Mouse (Mus musculus) hindbrain, embryonic 10.5 days (tissue): Measurements from ENCODE around the gene Zfp652. TPM values are rescaled to one million over a fixed set of nuclear protein-coding genes. Genes with fewer than 3 reads are reported as not detected.
"Not testable (repeated sequence)": the region's sequence is repeated elsewhere in the genome, so short reads cannot be mapped to it uniquely, and the experiment has no call there.

Experiments
- DNase-seq: peaks from one replicate; pipeline ENCODE4 v3.0.0-alpha.2; 2017; ENCODE audit warnings: low spot score
- H3K27ac ChIP-seq: fragments of 300-500 bp; sonication (generic); 2 replicates; pipeline ENCODE4 v1.5.1; 2016; ENCODE audit warnings: mild to moderate bottlenecking, moderate library complexity
- H3K27me3 ChIP-seq: fragments of 300-500 bp; sonication (generic); 2 replicates; pipeline ENCODE4 v1.6.1; 2016; ENCODE audit warnings: mild to moderate bottlenecking; ENCODE audit not compliant: poor library complexity, insufficient read depth, severe bottlenecking
- H3K36me3 ChIP-seq: fragments of 300-500 bp; sonication (generic); 2 replicates; pipeline ENCODE4 v1.6.1; 2016; ENCODE audit warnings: mild to moderate bottlenecking, moderate library complexity
- H3K4me1 ChIP-seq: fragments of 300-500 bp; sonication (generic); replicated peaks from 2 replicates; pipeline ENCODE4 v1.6.1; 2016; ENCODE audit warnings: mild to moderate bottlenecking
- H3K4me3 ChIP-seq: fragments of 300-500 bp; sonication (generic); 2 replicates; pipeline ENCODE4 v1.5.1; 2016; ENCODE audit warnings: mild to moderate bottlenecking, moderate library complexity
- H3K9me3 ChIP-seq: fragments of 300-500 bp; sonication (generic); 2 replicates; pipeline ENCODE4 v1.6.1; 2016; ENCODE audit warnings: mild to moderate bottlenecking, moderate library complexity
- WGBS: fragments of 180-500 bp; shearing (Covaris S2); methylation state at CpG from one replicate; pipeline ENCODE4 v1.1.7; 2016; 5-methylcytosine and 5-hydroxymethylcytosine counted together
- polyA plus RNA-seq: library from polyadenylated mRNA; unstranded; fragments of >200 nt; fragmentation: Nextera tagmentation; extraction: Ambion mirVana; gene quantifications from 2 replicates; pipeline ENCODE4 v1.2.1, GENCODE M21; 2016

The Zfp652 gene
- polyA plus RNA-seq, result 16.7 and 17.2 TPM in 2 replicates

GRCm38 (mm10) chr11:95712563-95713224 lies at the start of gene Zfp652:
Gene Zfp652 (plus strand): TSS chr11:95712673.
- Histone ChIP-seq H3K4me1 (peaks cover 44% of the 10 kb centered on the region), H3K36me3 (no peaks in the 10 kb centered on the region), H3K9me3 (no peaks in the 10 kb centered on the region), H3K27me3 (no peaks in the 10 kb centered on the region), H3K4me3 (peak within 1 kb of the TSS; percentile 97), H3K27ac (peak within 1 kb of the TSS; percentile 98)
- under 1% methylated on average over 85 of the region's 103 CpGs for WGBS
- peak; percentile 90 for DNase-seq

DNA sequence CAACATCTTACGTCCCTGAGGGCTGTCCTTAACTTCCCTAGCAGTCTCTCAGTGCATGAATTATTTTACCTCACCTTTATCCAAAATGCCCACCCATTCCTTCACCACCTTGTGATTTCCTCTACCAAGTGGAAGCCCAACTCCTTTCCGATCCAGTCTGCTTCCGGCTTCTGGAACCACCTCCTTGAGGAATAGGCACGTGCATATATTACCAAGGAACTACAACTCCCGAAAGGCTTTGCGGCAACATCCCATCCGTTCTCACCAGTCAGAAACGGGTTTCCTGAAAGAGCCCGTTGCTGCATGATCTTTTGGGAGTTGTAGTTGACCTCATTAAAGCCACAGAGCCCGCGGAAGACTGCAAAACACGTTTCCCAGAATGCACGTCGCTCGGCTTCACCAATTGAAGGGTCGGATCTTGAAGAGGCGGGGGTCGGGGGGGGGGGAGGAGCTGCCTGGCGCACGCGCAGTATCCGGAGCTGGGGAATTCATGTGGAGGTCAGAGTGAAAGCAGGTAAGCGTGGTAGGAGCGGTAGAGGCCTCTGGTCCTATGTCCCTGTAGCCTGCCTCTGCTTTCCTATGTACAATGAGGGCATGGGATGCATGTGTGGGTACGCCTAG lies 45.8 kb upstream of the Zfp652 start, which contains the start of gene Phb:
Gene Phb, plus strand, starts transcription at position 429 of the 621 bp plus-strand sequence.
- Histone ChIP-seq H3K4me1 (peaks cover 17% of the 10 kb centered on the region), H3K27me3 (no peaks in the 10 kb centered on the region), H3K36me3 (peaks cover 36% of the 10 kb centered on the region), H3K4me3 (peak within 1 kb of the TSS; percentile 84), H3K9me3 (no peaks in the 10 kb centered on the region), H3K27ac (peak within 1 kb of the TSS; percentile 84)
- WGBS, result 2% methylated on average over 25 of the region's 25 CpGs
- peak; percentile 96 for DNase-seq

- Histone ChIP-seq H3K36me3 (peaks cover 41% of the 10 kb centered on the region), H3K9me3 (no peaks in the 10 kb centered on the region), H3K4me1 (peaks cover 17% of the 10 kb centered on the region), H3K27ac (peak overlapping the region; percentile 84), H3K27me3 (no peaks in the 10 kb centered on the region), H3K4me3 (peak overlapping the region; percentile 84)
- DNase-seq, result no peak
- 2% methylated on average over 11 of the region's 11 CpGs for WGBS
Measured at GRCm38 (mm10) chr11:95667177-95667576, 45.3 kb upstream of the Zfp652 start.

DNA sequence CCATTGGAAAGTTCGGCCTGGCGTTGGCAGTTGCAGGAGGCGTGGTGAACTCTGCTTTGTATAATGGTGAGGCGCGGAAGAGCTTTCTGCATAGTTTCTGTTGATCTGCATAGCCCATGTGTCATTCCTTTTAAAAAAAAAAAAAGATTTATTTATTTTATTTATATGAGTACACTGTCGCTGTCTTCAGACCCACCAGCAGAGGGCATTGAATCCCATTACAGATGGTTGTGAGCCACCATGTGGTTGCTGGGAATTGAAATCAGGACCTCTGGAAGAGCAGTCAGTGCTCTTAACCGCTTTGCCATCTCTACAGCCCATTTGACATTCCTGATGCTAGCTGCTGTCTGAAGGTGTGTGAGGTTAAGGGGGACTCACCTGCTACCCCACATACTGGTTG lies 44.4 kb upstream of the Zfp652 start:
- Histone ChIP-seq H3K4me3 (peak overlapping the region; percentile 84), H3K36me3 (peaks cover 50% of the 10 kb centered on the region), H3K4me1 (peaks cover 17% of the 10 kb centered on the region)
- not testable (repeated sequence) for H3K9me3 ChIP-seq, DNase-seq, H3K27me3 ChIP-seq, H3K27ac ChIP-seq
- 90% methylated on average over 7 of the region's 7 CpGs for WGBS

DNA sequence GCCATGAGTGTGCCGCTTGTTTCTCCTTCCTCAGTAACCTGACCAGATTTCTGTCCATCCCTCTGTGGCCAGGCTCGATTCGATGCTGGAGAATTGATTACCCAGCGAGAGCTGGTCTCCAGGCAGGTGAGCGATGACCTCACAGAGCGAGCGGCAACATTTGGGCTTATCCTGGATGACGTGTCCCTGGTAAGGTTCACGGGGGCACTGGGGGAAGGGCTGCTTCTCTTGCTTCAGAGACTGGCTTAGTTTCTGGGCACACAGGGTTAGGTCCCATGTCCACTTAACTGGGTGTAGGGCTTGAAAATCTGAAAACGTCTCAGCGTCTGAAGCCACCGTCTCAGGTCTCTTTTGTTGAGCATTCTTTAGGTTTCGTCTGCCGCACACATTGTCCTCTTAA lies 37.0 kb upstream of the Zfp652 start:
- Histone ChIP-seq H3K4me1 (peaks cover 9% of the 10 kb centered on the region; the same call in 1 of the 2 replicates), H3K36me3 (peaks cover 98% of the 10 kb centered on the region), H3K9me3 (no peaks in the 10 kb centered on the region), H3K27ac (peak overlapping the region; percentile 66; the same call in 1 of the 2 replicates), H3K27me3 (no peaks in the 10 kb centered on the region), H3K4me3 (no peak overlapping the region)
- no peak for DNase-seq
- WGBS, result 92% methylated on average over 14 of the region's 14 CpGs

GRCm38 (mm10) chr11:95676307-95676706 lies 36.2 kb upstream of the Zfp652 start:
- peak overlapping the region; percentile 66; the same call in 1 of the 2 replicates for H3K27ac ChIP-seq
- DNase-seq, result peak; percentile 87
- 25% methylated on average over 6 of the region's 6 CpGs for whole genome bisulfite sequencing
- H3K36me3 ChIP-seq, result peaks cover 98% of the 10 kb centered on the region
- H3K9me3 ChIP-seq, result no peaks in the 10 kb centered on the region
- no peaks in the 10 kb centered on the region for H3K27me3 ChIP-seq
- peaks cover 12% of the 10 kb centered on the region; the same call in 1 of the 2 replicates for H3K4me1 ChIP-seq
- H3K4me3 ChIP-seq, result no peak overlapping the region

DNA sequence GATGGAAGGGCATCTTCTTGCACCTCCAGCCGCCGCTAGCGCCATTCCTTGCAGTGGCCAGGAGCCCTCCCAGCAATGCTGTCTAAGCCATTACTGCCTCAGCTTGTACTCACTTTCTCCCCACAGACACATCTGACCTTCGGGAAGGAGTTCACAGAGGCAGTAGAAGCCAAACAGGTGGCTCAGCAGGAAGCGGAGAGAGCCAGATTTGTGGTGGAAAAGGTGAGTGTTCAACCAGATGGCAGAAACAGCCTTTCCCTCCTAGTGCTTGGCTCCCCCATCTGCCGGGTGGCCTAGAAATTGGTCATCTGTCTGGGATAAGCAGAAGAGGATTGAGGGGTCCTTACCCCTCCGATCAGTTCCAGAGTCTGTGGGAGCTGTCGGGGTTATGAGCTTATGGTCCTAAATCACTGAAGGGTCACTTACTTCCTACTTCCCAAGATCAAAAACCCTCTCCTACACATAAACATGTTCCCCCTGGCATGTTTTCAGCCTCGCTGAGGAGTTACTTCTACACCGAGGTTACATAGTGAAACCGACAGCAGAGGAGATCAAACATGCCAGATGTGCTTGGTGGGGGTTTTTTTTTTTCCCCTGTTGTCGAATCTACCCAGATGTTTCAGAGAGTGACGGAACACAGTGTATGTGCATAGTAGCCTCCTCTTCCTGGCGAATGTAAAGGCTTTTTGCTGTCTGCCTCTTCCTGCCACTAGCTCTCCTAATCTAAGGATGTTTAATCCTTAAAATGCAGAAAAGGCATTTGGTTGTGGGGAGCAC lies 34.4 kb upstream of the Zfp652 start:
- WGBS, result 92% methylated on average over 14 of the region's 14 CpGs
- Histone ChIP-seq H3K27ac (no peak overlapping the region), H3K9me3 (no peaks in the 10 kb centered on the region), H3K27me3 (no peaks in the 10 kb centered on the region), H3K36me3 (peaks cover 98% of the 10 kb centered on the region), H3K4me3 (no peak overlapping the region), H3K4me1 (peaks cover 23% of the 10 kb centered on the region)
- DNase-seq, result no peak

GRCm38 (mm10) chr11:95681995-95682601 lies 30.4 kb upstream of the Zfp652 start:
- H3K4me1 ChIP-seq, result peaks cover 13% of the 10 kb centered on the region
- H3K4me3 ChIP-seq, result no peak overlapping the region
- peak; percentile 20 for DNase-seq
- no peaks in the 10 kb centered on the region for H3K9me3 ChIP-seq
- peak overlapping the region; percentile 36; the same call in 1 of the 2 replicates for H3K27ac ChIP-seq
- 70% methylated on average over 9 of the region's 9 CpGs for WGBS
- no peaks in the 10 kb centered on the region for H3K27me3 ChIP-seq
- peaks cover 59% of the 10 kb centered on the region for H3K36me3 ChIP-seq

- H3K27ac ChIP-seq, result no peak overlapping the region
- peaks cover 13% of the 10 kb centered on the region for H3K4me1 ChIP-seq
- H3K9me3 ChIP-seq, result no peaks in the 10 kb centered on the region
- no peak overlapping the region for H3K4me3 ChIP-seq
- H3K27me3 ChIP-seq, result no peaks in the 10 kb centered on the region
- WGBS, result 85% methylated on average over 3 of the region's 3 CpGs
- DNase-seq, result no peak
- H3K36me3 ChIP-seq, result peaks cover 51% of the 10 kb centered on the region
Measured at GRCm38 (mm10) chr11:95682946-95683345, 29.5 kb upstream of the Zfp652 start.

GRCm38 (mm10) chr11:95686031-95686430 lies 26.4 kb upstream of the Zfp652 start:
- peaks cover 22% of the 10 kb centered on the region for H3K36me3 ChIP-seq
- peak; percentile 76 for DNase-seq
- peaks cover 23% of the 10 kb centered on the region for H3K4me1 ChIP-seq
- no peaks in the 10 kb centered on the region for H3K27me3 ChIP-seq
- WGBS, result 4% methylated on average over 4 of the region's 4 CpGs
- no peak overlapping the region for H3K4me3 ChIP-seq
- H3K27ac ChIP-seq, result no peak overlapping the region
- H3K9me3 ChIP-seq, result no peaks in the 10 kb centered on the region

- WGBS, result 47% methylated on average over 11 of the region's 11 CpGs
- H3K27me3 ChIP-seq, result no peaks in the 10 kb centered on the region
- H3K4me1 ChIP-seq, result peaks cover 12% of the 10 kb centered on the region
- H3K27ac ChIP-seq, result peak overlapping the region; percentile 35; the same call in 1 of the 2 replicates
- peaks cover 10% of the 10 kb centered on the region for H3K36me3 ChIP-seq
- no peak overlapping the region for H3K4me3 ChIP-seq
- no peaks in the 10 kb centered on the region for H3K9me3 ChIP-seq
- peak; percentile 18 for DNase-seq
Measured at GRCm38 (mm10) chr11:95687084-95687656, 25.3 kb upstream of the Zfp652 start.

DNA sequence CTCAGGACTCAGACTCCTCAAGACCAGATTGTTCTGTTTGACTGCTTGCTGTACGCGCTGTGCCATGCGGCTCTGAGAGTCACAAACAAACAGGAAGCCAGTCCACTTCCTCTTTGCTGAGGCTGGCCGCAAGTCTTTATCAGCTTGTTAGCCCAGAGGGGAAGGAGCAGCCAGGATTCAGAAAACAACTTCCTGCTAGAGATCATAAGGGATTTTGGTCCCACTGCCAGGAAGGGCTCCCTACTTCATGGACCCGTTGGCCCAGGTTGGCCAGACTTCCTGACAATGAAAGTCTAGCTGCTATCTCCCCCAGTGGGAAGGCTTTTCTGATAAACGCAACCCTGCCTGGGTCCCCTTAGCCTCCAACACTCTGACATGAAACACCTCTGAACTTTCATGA lies 24.0 kb upstream of the Zfp652 start:
- Histone ChIP-seq H3K4me1 (peaks cover 10% of the 10 kb centered on the region; the same call in 1 of the 2 replicates), H3K4me3 (no peak overlapping the region), H3K36me3 (no peaks in the 10 kb centered on the region), H3K9me3 (no peaks in the 10 kb centered on the region), H3K27ac (peak overlapping the region; percentile 19), H3K27me3 (no peaks in the 10 kb centered on the region)
- 79% methylated on average over 6 of the region's 6 CpGs for WGBS
- no peak for DNase-seq
